Mouse (Mus musculus) testis, adult 2 months (tissue): ENCODE results near the gene Btbd9. TPM values are rescaled to one million over a fixed set of nuclear protein-coding genes. Genes with fewer than 3 reads are reported as not detected.

Source experiments
- H3K27ac ChIP-seq: fragments of 200-500 bp; 2 replicates; pipeline ENCODE4 v1.5.1; 2012; ENCODE audit warnings: low read depth, low read length; ENCODE audit not compliant: control insufficient read depth, insufficient read depth
- H3K27me3 ChIP-seq: fragments of 200-500 bp; 2 replicates; pipeline ENCODE4 v1.6.1; 2012; ENCODE audit warnings: mild to moderate bottlenecking, low read length, moderate library complexity; ENCODE audit not compliant: control insufficient read depth, insufficient read depth
- H3K36me3 ChIP-seq: fragments of 200-500 bp; 2 replicates; pipeline ENCODE4 v1.6.1; 2012; ENCODE audit warnings: mild to moderate bottlenecking, low read length; ENCODE audit not compliant: control insufficient read depth, insufficient read depth
- H3K4me1 ChIP-seq: fragments of 200-500 bp; 2 replicates; pipeline ENCODE4 v1.6.1; 2012; ENCODE audit warnings: low read length; ENCODE audit not compliant: control insufficient read depth, insufficient read depth
- H3K4me3 ChIP-seq: fragments of 200-500 bp; 2 replicates; pipeline ENCODE4 v1.5.1; 2012; ENCODE audit warnings: low read depth, mild to moderate bottlenecking, low read length, moderate library complexity, mixed read lengths; ENCODE audit not compliant: control insufficient read depth
- CTCF ChIP-seq: fragments of 200-500 bp; IDR thresholded peaks from 2 replicates; pipeline ENCODE4 v1.5.1; 2012; ENCODE audit warnings: low read depth, mild to moderate bottlenecking, inconsistent platforms, low read length, moderate library complexity; ENCODE audit not compliant: control insufficient read depth, insufficient read depth, insufficient replicate concordance
- POLR2A ChIP-seq: fragments of 200-500 bp; IDR thresholded peaks from 2 replicates; pipeline ENCODE4 v1.6.1; 2012; ENCODE audit warnings: low read depth, mild to moderate bottlenecking, inconsistent platforms, low read length, moderate library complexity; ENCODE audit not compliant: control insufficient read depth
- polyA plus RNA-seq: library from polyadenylated mRNA; depleted of rRNA; stranded (reverse); fragments of >200 nt; gene quantifications from 2 replicates; pipeline ENCODE4 v1.2.3, GENCODE M21; 2012

Btbd9 gene
- polyA plus RNA-seq, 1 experiment: 87.1 TPM

DNA sequence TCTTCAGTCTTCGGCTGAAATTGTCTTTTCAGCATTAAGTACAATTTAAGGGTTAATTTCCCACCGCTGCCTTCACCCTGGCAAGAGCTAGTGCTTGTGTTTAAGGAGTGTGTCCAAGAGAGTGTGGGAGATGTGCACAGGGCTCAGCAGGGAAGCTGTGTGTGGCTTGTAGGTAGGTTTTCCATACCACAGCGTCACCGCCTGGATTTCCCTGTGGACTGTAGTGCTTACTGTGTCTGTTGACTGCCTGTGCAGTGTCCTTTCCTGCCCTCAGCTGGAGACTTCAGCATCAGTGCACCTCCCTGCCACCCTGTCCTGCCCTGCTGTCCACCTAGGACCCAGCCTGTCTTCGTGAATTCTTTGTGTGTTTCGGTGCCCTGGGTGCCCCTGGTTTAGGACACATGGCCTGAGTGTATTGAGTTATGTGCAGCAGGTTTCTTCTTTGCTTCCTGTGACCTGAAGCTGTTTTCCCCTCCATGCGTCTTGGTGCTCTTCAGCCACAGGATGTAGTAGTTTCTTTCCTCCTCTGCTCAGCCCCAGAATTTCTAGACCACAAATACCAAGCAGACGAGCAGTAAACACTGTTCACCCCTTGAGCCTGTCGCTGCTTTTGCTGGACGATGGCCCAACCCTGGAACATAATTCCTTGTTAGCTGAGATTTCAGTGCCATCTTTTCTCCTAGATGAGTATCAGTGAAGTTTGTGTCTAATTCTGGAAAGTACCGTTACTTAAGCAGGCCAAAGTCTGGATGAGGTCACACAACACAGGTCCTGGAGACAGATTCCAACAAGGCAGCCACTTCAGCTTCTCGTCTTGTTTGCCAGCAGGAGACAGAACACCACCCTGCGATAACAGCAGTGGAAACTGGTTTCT lies 376.7 kb downstream of the Btbd9 start:
- no peaks in the 10 kb centered on the region for H3K27me3 ChIP-seq
- TF ChIP-seq CTCF: no peak
- no peak for TF ChIP-seq POLR2A
- no peak overlapping the region for H3K4me3 ChIP-seq
- no peaks in the 10 kb centered on the region for H3K36me3 ChIP-seq
- peaks cover 8% of the 10 kb centered on the region for H3K4me1 ChIP-seq
- H3K27ac ChIP-seq: 0 out of 2 replicates have a peak overlapping the region, but pooled peaks have one; percentile 16

DNA sequence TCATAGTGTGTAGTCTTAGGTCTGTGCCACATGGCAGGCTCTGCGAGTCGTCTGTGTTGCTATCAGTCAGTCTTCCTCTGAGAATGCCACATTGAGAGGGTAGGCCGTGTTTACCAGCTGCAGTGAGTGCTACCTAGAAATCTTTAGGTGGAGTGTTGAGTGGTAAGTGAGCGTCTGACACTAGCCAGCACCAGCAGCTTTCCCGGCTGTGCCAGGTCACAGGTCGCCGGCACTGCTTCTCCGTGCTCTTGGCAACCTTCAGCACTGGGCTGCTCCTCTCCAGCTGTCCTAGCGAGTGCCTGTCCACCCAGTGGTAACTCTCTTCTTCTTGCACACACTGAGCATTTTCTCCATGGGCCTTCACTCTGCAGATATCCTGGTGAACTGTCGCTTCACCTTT lies 377.9 kb downstream of the Btbd9 start:
- H3K4me1 ChIP-seq: peaks cover 7% of the 10 kb centered on the region
- no peak overlapping the region for H3K27ac ChIP-seq

DNA sequence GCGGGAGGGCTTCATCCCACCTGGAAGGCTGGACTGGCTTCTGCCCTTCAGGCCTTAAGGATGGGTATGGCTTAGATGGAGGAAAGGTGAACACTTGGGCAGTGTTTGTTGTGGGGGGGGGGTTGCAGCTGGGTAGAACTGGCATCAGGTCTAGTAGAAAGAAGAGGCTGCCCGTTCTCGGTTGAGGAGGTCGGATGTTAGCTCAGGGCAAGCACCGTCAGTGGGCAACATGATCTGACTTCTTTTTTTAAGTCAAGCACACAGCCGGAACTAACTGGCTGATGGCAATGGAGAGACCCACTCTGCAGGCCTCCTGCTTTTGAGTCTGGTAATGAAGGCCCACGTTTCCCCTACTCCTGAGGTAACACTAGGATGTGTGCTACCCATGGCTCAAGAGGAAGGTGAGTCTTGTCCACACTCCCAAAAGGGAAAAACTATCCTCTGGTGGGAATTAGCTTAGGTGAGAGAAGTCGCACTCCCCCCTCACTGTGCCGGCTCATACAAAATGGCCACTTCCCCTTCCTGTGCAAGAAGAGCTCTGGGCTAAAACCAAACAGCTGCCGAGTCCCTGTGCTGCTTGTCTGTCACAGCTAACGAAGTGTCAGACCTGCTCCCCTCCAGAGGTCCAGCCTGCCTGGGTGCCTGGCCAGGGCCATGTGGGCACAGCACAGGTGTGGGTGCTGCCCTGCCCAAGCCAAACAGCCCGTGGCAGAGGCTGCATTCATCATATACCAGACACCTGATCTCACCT lies 378.8 kb downstream of the Btbd9 start:
- no peak for TF ChIP-seq CTCF
- no peak for TF ChIP-seq POLR2A
- no peaks in the 10 kb centered on the region for H3K27me3 ChIP-seq
- no peaks in the 10 kb centered on the region for H3K36me3 ChIP-seq
- peaks cover 7% of the 10 kb centered on the region for H3K4me1 ChIP-seq
- no peak overlapping the region for H3K27ac ChIP-seq
- no peak overlapping the region for H3K4me3 ChIP-seq

More for the DNA sequence above, 377.9 kb downstream of the Btbd9 start:
- H3K27me3 ChIP-seq: no peaks in the 10 kb centered on the region
- H3K4me3 ChIP-seq: no peak overlapping the region
- TF ChIP-seq POLR2A (no peak), CTCF (no peak)
- H3K36me3 ChIP-seq: no peaks in the 10 kb centered on the region

DNA sequence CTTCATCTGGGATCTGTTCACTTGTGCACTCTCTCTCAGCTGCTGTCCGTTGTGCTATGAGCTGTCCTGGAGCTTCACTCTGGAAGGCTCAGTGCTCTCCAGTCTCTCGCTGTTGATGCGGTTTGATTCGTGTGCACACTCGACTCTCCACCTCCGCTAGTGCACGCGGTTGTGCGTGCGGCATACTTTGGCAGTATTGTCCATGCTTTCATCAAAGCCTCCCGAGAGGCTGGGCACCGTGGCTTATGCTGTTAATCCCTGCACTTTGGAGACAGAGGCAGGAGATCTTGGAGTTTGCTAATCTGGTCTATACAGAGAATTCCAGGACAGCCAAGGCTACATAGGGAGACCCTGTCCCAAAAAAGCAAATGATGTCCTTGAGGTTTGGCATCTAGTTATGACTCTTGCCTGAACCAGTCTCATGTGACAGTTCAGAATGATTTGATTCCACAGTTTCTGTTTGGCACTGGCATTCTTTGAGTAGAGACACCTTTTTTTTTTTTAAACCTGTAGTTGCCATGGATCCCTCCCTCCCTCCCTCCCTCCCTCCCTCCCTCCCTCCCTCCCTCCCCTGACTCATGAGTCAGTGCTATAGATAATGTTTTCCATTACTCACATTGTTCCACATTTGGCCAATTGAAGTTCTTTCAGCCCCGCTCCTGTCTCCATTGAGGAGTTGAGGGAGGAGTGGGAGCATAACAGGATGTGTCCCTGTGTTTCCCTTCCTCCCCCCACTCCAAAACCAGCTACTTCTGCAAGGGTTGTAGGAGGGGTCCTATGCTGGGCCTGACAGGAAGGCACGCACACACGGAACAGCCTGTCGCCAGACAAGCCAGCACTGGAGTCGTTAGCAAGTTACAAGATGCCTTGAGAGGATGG lies 379.6 kb downstream of the Btbd9 start:
- no peak overlapping the region for H3K4me3 ChIP-seq
- no peak overlapping the region for H3K27ac ChIP-seq
- peaks cover 7% of the 10 kb centered on the region for H3K4me1 ChIP-seq
- no peaks in the 10 kb centered on the region for H3K36me3 ChIP-seq
- no peaks in the 10 kb centered on the region for H3K27me3 ChIP-seq
- TF ChIP-seq POLR2A (no peak), CTCF (0 out of 2 replicates have a peak, but pooled peaks have one; percentile 8)

DNA sequence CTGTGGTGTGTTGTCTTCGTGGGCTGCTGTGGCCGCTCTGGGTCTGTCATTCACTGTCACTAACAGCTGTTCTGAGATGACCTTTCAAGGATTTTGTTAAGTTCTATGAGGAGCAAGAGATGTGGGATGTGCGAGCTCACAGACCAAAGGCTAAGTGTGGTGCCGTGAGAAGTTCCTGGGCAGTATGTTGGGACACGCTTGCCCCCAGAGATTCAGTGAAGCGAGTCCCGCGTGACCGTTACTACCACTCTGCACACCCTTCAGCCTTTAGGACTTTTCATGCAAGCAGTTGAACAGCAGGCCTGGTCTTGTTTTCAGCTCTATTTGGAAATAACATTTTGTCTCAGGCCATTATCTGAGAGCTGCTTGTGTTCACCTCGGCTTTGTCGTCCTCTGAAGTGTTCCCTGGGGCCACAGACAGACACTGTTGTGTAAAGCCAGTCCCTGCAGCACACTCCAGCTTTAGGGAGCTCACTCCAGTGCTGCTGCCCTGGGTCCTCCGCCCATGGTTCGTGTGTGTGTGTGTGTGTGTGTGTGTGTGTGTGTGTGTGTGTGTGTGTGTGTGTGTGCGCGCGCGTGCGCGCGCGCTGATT lies 380.6 kb downstream of the Btbd9 start:
- Histone ChIP-seq H3K27me3 (no peaks in the 10 kb centered on the region), H3K4me3 (no peak overlapping the region), H3K4me1 (peaks cover 4% of the 10 kb centered on the region; the same call in 1 of the 2 replicates), H3K27ac (no peak overlapping the region), H3K36me3 (no peaks in the 10 kb centered on the region)
- TF ChIP-seq CTCF (no peak), POLR2A (no peak)

DNA sequence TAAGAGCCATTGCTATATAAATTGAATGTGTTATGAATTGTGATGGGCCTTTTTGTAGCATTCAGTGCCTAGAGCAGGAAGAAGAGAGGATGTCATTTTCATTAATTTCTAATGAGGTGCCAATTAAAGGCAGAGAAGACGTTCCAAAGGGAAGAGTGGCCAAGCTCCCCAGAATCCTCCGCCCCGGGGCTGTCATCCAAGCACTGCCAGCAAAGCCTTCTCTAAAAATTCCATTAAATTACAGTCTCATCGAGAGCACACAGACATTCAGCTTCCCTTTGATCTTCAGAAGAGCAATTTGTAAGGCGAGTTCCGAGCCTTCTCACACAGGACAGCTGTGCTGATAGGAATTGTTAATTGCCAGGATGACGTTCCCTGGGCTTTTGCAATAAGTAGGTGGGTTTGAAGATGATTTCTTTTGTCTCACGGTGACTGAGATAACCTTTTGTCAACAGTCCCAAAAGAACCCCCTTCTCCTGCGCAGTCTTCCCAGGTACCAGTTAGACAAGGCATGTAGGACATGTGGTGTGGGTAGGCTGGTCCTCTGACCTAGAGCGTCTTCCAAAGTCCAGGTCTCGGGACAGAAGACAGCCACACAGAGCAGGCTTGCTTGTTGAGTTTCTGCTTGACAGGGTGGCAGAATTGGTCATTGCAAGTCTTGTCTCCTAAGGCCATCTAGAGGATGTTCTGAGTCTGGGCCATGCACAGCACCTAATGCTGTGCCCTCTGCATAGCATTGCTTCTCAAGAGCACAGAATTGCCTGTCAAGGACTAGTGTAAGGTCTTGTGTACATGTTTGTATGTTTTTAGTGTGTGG lies 381.5 kb downstream of the Btbd9 start:
- Histone ChIP-seq H3K4me3 (no peak overlapping the region), H3K27me3 (no peaks in the 10 kb centered on the region), H3K4me1 (peaks cover 2% of the 10 kb centered on the region; the same call in 1 of the 2 replicates), H3K36me3 (no peaks in the 10 kb centered on the region), H3K27ac (no peak overlapping the region)
- TF ChIP-seq POLR2A (no peak), CTCF (no peak)
